ENCODE assay signal across 24 mouse cellular contexts in the genomic region with DNA sequence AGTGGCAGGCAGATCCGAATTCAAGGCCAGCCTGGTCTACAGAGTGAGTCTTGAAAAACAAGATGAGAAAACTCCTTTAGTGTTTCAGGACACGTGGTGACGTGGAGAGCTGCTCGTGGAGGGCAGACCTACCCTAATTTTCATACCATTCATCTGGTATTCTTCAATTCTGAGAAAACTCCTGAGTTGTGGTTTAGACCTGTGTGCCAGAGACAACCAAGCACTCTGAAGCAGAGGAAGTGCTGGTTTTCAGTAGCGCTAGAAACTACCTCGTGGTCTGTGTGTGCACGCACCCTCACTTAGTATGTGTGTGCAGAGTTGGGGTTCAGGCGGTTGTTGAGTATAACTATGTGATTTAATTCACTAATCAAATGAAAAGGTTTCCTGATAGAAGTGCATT. TPM values are rescaled to one million over a fixed set of nuclear protein-coding genes. Genes with fewer than 3 reads are reported as not detected.
"Had no signal": no experiment of that assay in that cellular context is flagged by ENCODE, and none has a peak within 500 bp of the region (broad histone marks: within the 10 kb centered on the region; RNA-seq: fewer than 3 reads in every experiment).

No protein-coding gene starts in this region.

- H3K4me3 ChIP-seq: kidney, embryonic 15.5 days; limb, embryonic 12.5 days; limb, embryonic 15.5 days; midbrain, embryonic 12.5 days; midbrain, embryonic 15.5 days; myocyte; neural tube, embryonic 12.5 days; neural tube, embryonic 15.5 days; stomach, embryonic 15.5 days had no signal

- H3K9me3 ChIP-seq: kidney, embryonic 15.5 days; limb, embryonic 12.5 days; limb, embryonic 15.5 days; midbrain, embryonic 12.5 days; midbrain, embryonic 15.5 days; neural tube, embryonic 12.5 days; neural tube, embryonic 15.5 days; stomach, embryonic 15.5 days had no signal

- H3K27me3 ChIP-seq: kidney, embryonic 15.5 days; limb, embryonic 12.5 days; limb, embryonic 15.5 days; midbrain, embryonic 12.5 days; midbrain, embryonic 15.5 days; neural tube, embryonic 12.5 days; neural tube, embryonic 15.5 days; stomach, embryonic 15.5 days had no signal

- H3K9ac ChIP-seq: kidney, embryonic 15.5 days; limb, embryonic 12.5 days; limb, embryonic 15.5 days; liver, embryonic 14.5 days; liver, postnatal 0 days; lung, embryonic 14.5 days; midbrain, embryonic 12.5 days; midbrain, embryonic 15.5 days; neural tube, embryonic 12.5 days; neural tube, embryonic 15.5 days; stomach, embryonic 15.5 days had no signal

- ATAC-seq: liver, postnatal 0 days; lung, postnatal 0 days; midbrain, embryonic 15.5 days had no signal

- H3K4me1 ChIP-seq: kidney, embryonic 15.5 days; limb, embryonic 12.5 days; limb, embryonic 15.5 days; midbrain, embryonic 12.5 days; midbrain, embryonic 15.5 days; neural tube, embryonic 12.5 days; neural tube, embryonic 15.5 days; stomach, embryonic 15.5 days had no signal

- H3K36me3 ChIP-seq: midbrain, embryonic 15.5 days; stomach, embryonic 15.5 days had no signal

- H3K4me2 ChIP-seq: kidney, embryonic 15.5 days; limb, embryonic 12.5 days; limb, embryonic 15.5 days; liver, embryonic 11.5 days; lung, embryonic 14.5 days; midbrain, embryonic 12.5 days; midbrain, embryonic 15.5 days; neural tube, embryonic 12.5 days; neural tube, embryonic 15.5 days; stomach, embryonic 15.5 days had no signal

- H3K27ac ChIP-seq: kidney, embryonic 15.5 days; limb, embryonic 12.5 days; limb, embryonic 15.5 days; liver, embryonic 14.5 days; macrophage; midbrain, embryonic 12.5 days; midbrain, embryonic 15.5 days; neural tube, embryonic 12.5 days; neural tube, embryonic 15.5 days; stomach, embryonic 15.5 days had no signal

- DNase-seq: kidney, adult 8-10 months; kidney, postnatal 10 days; kidney, postnatal 36 days; left cerebral cortex, postnatal 4 days; liver, postnatal 0 days; lung, embryonic 14.5 days; right cerebral cortex, adult 18-20 months; right cerebral cortex, postnatal 14 days; spleen, adult 18-20 months; thymus, postnatal 25 days had no signal

RNA-seq across cellular contexts. Expression of gene Gpr119, which starts 38.6 kb away (rescaled TPM):
- polyA plus RNA-seq: kidney, embryonic 15.5 days; limb, embryonic 12.5 days; limb, embryonic 15.5 days; liver, embryonic 14.5 days; liver, postnatal 0 days; lung, embryonic 14.5 days; lung, postnatal 0 days; macrophage; midbrain, embryonic 12.5 days; midbrain, embryonic 15.5 days; myocyte; thymus, postnatal 0 days had no signal
